Mouse (Mus musculus): ENCODE results near the gene Itpr3.

- TF ChIP-seq POLR2A (IDR thresholded peaks at IDR 0.05; ENCODE audit: insufficient read depth, low read depth, low read length), result 0 out of 2 replicates have a peak, but pooled peaks have one; percentile 11
- TF ChIP-seq CTCF (IDR thresholded peaks at IDR 0.05), result no peak
- TF ChIP-seq EP300 (IDR thresholded peaks at IDR 0.05; ENCODE audit: insufficient read depth, low read depth, low read length), result peak; percentile 54; the same call in 1 of the 2 replicates
These were observed 103.8 kb downstream of the Itpr3 start for GRCm38 (mm10) chr17:27160905-27161304.

All from heart, adult 2 months (tissue).